Mouse (Mus musculus) forebrain, embryonic 14.5 days (tissue): ENCODE data around the gene Onecut1. TPM values are rescaled to one million over a fixed set of nuclear protein-coding genes. Genes with fewer than 3 reads are reported as not detected.

Source experiments
- ATAC-seq: fragments of 200-750 bp; cut with Nextera tagmentation; 2 replicates; pipeline ENCODE4 v1.8.0; 2017; ENCODE audit warnings: mild to moderate bottlenecking, moderate library complexity
- DNase-seq: peaks from one replicate; pipeline ENCODE4 v3.0.0-alpha.2; 2015; ENCODE audit warnings: low spot score
- H3K27ac ChIP-seq: fragments of 300-500 bp; sonication (generic); 2 replicates; pipeline ENCODE4 v1.5.1; 2014; ENCODE audit warnings: low read depth, mild to moderate bottlenecking, control low read depth, low read length, moderate library complexity
- H3K27me3 ChIP-seq: fragments of 300-500 bp; sonication (generic); replicated peaks from 2 replicates; pipeline ENCODE4 v1.6.1; 2014; ENCODE audit warnings: low read length, control low read depth, mixed read lengths; ENCODE audit not compliant: control insufficient read depth, insufficient read depth
- H3K36me3 ChIP-seq: fragments of 300-500 bp; sonication (generic); 2 replicates; pipeline ENCODE4 v1.6.1; 2014; ENCODE audit warnings: low read length, control low read depth; ENCODE audit not compliant: control insufficient read depth, insufficient read depth
- H3K4me1 ChIP-seq: fragments of 300-500 bp; sonication (generic); 2 replicates; pipeline ENCODE4 v1.6.1; 2014; ENCODE audit warnings: antibody characterized with exemption, low read length, control low read depth; ENCODE audit not compliant: control insufficient read depth, insufficient read depth
- H3K4me2 ChIP-seq: fragments of 300-500 bp; sonication (generic); 2 replicates; pipeline ENCODE4 v1.6.1; 2014; ENCODE audit warnings: mild to moderate bottlenecking, control low read depth, low read length
- H3K4me3 ChIP-seq: fragments of 300-500 bp; sonication (generic); 2 replicates; pipeline ENCODE4 v1.5.1; 2014; ENCODE audit warnings: low read depth, low read length, control low read depth
- H3K9ac ChIP-seq: fragments of 300-500 bp; sonication (generic); 2 replicates; pipeline ENCODE4 v1.6.1; 2014; ENCODE audit warnings: mild to moderate bottlenecking, low read length, control low read depth, moderate library complexity
- H3K9me3 ChIP-seq: fragments of 300-500 bp; sonication (generic); replicated peaks from 2 replicates; pipeline ENCODE4 v1.6.1; 2016; ENCODE audit warnings: low read length, control low read depth, mixed read lengths; ENCODE audit not compliant: control insufficient read depth
- WGBS: fragments of 180-500 bp; shearing (Covaris S2); extraction: QIAGEN DNeasy Blood & Tissue Kit; methylation state at CpG from one replicate; pipeline ENCODE4 v1.1.7; 2014; 5-methylcytosine and 5-hydroxymethylcytosine counted together
- polyA plus RNA-seq: library from polyadenylated mRNA; unstranded; fragments of >200 nt; fragmentation: Nextera tagmentation; extraction: Ambion mirVana; gene quantifications from 2 replicates; pipeline ENCODE4 v1.2.1, GENCODE M21; 2014

Onecut1 gene
- polyA plus RNA-seq, 1 experiment from 2014 or later, result 0.55 TPM

DNA sequence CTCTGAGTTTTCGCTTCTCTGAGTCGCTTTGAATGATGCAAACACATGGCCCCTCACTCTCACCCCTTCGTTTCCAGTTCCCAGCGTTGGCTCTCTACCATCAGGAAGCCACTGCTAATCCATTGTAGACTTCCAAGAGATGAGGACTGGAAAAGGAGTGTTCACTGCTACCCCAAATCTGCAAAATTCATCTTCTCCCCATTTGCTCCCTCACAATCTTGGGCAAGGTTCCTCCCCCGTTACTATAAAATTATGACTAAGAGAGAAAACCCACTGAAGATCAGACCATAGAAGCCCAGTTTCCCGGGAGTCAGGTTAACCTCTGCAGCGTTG is 4.2 kb upstream of the Onecut1 start:
- no peak overlapping the region for H3K27ac ChIP-seq
- peaks cover 96% of the 10 kb centered on the region for H3K27me3 ChIP-seq
- H3K36me3 ChIP-seq, result no peaks in the 10 kb centered on the region
- 1% methylated on average over 7 of the region's 7 CpGs for WGBS
- no peak overlapping the region for H3K4me2 ChIP-seq
- no peak overlapping the region for H3K9ac ChIP-seq
- H3K4me3 ChIP-seq, result no peak overlapping the region
- no peaks in the 10 kb centered on the region for H3K9me3 ChIP-seq
- DNase-seq (no peak), ATAC-seq (no peak)
- H3K4me1 ChIP-seq, result peaks cover 6% of the 10 kb centered on the region

DNA sequence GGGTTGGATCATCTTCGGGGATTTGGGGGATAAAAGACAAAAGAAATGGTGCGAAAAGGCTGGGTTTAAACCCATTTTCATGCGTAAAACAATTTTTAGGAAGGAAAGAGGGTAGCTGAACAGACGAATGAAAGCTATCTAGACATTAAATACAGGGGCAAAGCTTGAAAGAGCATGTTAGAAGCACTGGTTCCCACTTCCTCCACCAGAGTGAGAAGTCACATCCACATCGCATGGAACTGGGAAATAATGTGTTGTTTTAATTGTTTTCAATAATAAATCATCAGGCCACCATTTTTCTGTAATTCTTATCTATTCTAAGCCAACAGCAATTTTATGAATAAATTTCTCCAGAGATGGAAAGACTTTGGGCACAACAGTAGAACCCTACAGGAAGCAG is 3.6 kb upstream of the Onecut1 start:
- no peaks in the 10 kb centered on the region for H3K9me3 ChIP-seq
- 4% methylated on average over 5 of the region's 5 CpGs for WGBS
- no peak overlapping the region for H3K27ac ChIP-seq
- H3K9ac ChIP-seq, result no peak overlapping the region
- peaks cover 7% of the 10 kb centered on the region for H3K4me1 ChIP-seq
- DNase-seq, result no peak
- no peak overlapping the region for H3K4me3 ChIP-seq
- H3K36me3 ChIP-seq, result no peaks in the 10 kb centered on the region
- no peak overlapping the region for H3K4me2 ChIP-seq
- peaks cover 97% of the 10 kb centered on the region for H3K27me3 ChIP-seq
- ATAC-seq, result no peak

DNA sequence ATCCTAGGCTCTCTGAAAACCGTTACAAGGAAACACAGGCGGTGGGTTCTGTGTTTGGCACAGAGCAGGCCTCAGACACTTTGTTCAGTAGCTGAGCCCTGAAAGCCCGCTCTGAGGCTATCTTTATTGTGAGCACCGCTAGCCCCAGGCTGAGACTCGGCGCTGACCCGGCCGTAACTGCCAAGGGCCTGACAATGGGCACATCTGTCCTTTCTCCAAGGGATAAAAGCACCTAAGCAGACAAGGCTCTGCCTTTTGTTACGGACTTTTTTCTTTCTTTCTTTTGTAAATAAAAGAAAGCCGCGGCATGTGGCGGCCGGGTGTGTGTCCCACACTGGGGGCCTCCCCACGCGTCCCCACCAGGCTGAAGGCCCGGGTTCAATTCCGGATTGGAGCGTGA is 1.3 kb upstream of the Onecut1 start:
- no peak overlapping the region for H3K4me3 ChIP-seq

DNA sequence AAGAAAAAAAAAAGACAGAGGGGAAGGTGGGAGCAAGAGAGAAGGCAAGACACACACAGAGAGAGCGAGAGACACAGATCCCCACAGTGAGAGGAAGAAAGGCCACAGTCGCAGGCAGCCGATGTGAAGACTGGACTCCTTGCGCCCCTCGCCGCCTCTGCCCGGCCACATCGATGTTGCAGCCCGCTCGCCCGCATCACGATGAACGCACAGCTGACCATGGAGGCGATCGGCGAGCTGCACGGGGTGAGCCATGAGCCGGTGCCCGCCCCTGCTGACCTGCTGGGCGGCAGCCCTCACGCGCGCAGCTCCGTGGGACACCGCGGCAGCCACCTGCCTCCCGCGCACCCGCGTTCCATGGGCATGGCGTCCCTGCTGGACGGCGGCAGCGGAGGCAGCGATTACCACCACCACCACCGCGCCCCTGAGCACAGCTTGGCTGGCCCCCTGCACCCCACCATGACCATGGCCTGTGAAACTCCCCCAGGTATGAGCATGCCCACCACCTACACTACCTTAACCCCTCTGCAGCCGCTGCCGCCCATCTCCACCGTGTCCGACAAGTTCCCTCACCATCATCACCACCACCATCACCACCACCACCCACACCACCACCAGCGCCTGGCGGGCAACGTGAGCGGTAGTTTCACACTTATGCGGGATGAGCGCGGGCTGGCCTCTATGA is 517 bp downstream of the Onecut1 start:
- Histone ChIP-seq H3K36me3 (no peaks in the 10 kb centered on the region), H3K9ac (peak overlapping the region; percentile 61), H3K27ac (no peak overlapping the region), H3K4me1 (peaks cover 9% of the 10 kb centered on the region), H3K27me3 (peaks cover 99% of the 10 kb centered on the region), H3K9me3 (no peaks in the 10 kb centered on the region), H3K4me3 (peak overlapping the region; percentile 44), H3K4me2 (peak overlapping the region; percentile 94)
- under 1% methylated on average over 45 of the region's 48 CpGs for WGBS
- DNase-seq (no peak), ATAC-seq (peak; percentile 29)

More for the DNA sequence above, 1.3 kb upstream of the Onecut1 start:
- Histone ChIP-seq H3K27me3 (peaks cover 99% of the 10 kb centered on the region), H3K36me3 (no peaks in the 10 kb centered on the region), H3K4me1 (peaks cover 9% of the 10 kb centered on the region), H3K27ac (no peak overlapping the region), H3K9ac (no peak overlapping the region), H3K9me3 (no peaks in the 10 kb centered on the region), H3K4me2 (peak overlapping the region; percentile 12; the same call in 1 of the 2 replicates)
- ATAC-seq (no peak), DNase-seq (no peak)
- 3% methylated on average over 18 of the region's 18 CpGs for WGBS

DNA sequence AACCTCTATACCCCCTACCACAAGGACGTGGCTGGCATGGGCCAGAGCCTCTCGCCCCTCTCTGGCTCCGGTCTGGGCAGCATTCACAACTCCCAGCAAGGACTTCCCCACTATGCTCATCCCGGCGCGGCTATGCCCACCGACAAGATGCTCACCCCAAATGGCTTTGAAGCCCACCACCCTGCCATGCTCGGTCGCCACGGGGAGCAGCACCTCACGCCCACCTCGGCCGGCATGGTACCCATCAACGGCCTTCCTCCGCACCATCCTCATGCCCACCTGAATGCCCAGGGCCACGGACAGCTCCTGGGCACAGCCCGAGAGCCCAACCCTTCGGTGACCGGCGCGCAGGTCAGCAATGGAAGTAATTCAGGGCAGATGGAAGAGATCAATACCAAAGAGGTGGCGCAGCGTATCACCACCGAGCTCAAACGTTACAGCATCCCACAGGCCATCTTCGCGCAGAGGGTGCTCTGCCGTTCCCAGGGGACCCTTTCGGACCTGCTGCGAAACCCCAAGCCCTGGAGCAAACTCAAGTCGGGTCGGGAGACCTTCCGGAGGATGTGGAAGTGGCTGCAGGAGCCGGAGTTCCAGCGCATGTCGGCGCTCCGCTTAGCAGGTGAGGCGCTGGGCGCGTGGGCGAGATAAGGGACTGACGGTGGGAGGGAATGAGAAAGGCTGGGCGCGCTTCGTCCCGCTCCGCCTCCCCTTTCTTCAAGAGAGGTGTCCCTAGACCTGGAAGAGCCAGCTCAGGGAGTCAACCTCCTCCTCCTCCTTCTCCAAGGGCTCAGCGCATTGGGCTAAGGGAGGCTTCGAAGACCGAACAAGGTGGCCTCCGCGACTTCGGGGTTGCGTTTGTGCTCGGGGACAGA is 1.3 kb downstream of the Onecut1 start:
- H3K4me1 ChIP-seq, result peaks cover 9% of the 10 kb centered on the region

DNA sequence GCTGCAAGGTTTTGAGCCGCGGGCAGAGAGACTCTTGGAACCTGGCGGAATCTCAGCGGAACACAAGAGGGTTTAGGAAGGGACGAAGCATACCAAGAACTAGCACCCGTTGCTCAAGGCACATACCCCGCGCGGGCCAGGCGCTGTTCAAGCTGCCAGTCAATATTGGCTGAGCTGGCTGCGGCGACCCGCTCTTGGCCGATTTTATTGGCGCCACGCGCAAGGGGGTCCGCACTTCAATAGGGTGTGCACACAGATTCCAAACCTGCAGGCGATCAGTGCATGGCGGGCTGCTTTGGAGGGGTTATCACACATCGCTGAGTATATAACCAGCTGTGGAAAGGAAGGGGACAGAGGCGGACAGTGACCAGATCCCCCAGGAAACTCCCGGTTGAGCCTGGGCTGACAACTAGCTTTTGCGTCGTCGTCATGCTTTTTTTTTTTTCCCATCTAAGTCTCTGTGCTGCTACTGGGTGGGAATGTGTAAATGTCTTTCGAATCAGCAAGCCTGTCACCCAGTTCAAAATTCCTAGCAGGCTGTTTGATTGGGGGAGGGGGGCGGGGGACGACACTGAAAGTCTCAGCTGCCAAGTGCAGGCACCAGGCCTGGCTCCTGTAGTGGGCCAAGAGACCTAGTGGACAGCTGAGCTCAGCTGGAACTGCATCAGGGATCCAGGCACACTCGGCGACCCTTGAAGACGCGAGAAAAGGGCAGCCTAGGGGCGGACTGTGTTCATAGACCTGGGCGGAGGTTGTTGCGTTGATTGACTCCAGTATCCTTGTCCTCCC is 2.1 kb downstream of the Onecut1 start:
- DNase-seq, result no peak
- H3K9ac ChIP-seq, result peak overlapping the region; percentile 37
- ATAC-seq, result no peak
- H3K9me3 ChIP-seq, result no peaks in the 10 kb centered on the region
- WGBS, result under 1% methylated on average over 36 of the region's 36 CpGs
- peak overlapping the region; percentile 44 for H3K4me3 ChIP-seq
- H3K27ac ChIP-seq, result no peak overlapping the region
- no peaks in the 10 kb centered on the region for H3K36me3 ChIP-seq
- peaks cover 98% of the 10 kb centered on the region for H3K27me3 ChIP-seq
- H3K4me2 ChIP-seq, result peak overlapping the region; percentile 94
- peaks cover 9% of the 10 kb centered on the region for H3K4me1 ChIP-seq

More for the DNA sequence above, 1.3 kb downstream of the Onecut1 start:
- DNase-seq, result no peak
- 1% methylated on average over 55 of the region's 56 CpGs for WGBS
- no peaks in the 10 kb centered on the region for H3K9me3 ChIP-seq
- H3K27me3 ChIP-seq, result peaks cover 99% of the 10 kb centered on the region
- peak overlapping the region; percentile 44 for H3K4me3 ChIP-seq
- H3K4me2 ChIP-seq, result peak overlapping the region; percentile 94
- no peak overlapping the region for H3K27ac ChIP-seq
- peak overlapping the region; percentile 61 for H3K9ac ChIP-seq
- no peak for ATAC-seq
- no peaks in the 10 kb centered on the region for H3K36me3 ChIP-seq

DNA sequence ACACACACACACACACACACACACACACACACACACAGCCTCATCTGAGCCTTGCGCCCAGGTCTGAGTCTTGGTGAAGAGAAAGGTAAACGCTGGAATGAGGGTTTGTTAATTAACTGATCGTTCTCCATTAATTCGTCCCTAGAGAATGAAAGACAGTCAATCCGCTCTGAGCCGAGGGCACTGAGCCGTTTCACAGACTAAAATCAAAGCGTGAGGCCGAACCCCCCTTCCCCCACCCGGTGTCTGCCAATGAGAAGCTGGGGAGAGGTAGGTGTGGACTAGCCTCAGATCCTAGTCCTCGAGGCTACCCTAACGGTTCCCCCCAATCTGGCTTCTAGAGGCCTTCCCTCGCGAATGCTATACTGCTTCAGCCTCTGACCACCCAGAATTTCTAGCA is 2.8 kb downstream of the Onecut1 start:
- no peak overlapping the region for H3K4me3 ChIP-seq
- H3K9ac ChIP-seq, result no peak overlapping the region
- no peak for DNase-seq
- no peak overlapping the region for H3K27ac ChIP-seq
- peaks cover 97% of the 10 kb centered on the region for H3K27me3 ChIP-seq
- H3K36me3 ChIP-seq, result no peaks in the 10 kb centered on the region
- H3K4me1 ChIP-seq, result peaks cover 9% of the 10 kb centered on the region
- H3K9me3 ChIP-seq, result no peaks in the 10 kb centered on the region
- WGBS, result 1% methylated on average over 14 of the region's 14 CpGs
- peak overlapping the region; percentile 94; the same call in 1 of the 2 replicates for H3K4me2 ChIP-seq
- no peak for ATAC-seq

DNA sequence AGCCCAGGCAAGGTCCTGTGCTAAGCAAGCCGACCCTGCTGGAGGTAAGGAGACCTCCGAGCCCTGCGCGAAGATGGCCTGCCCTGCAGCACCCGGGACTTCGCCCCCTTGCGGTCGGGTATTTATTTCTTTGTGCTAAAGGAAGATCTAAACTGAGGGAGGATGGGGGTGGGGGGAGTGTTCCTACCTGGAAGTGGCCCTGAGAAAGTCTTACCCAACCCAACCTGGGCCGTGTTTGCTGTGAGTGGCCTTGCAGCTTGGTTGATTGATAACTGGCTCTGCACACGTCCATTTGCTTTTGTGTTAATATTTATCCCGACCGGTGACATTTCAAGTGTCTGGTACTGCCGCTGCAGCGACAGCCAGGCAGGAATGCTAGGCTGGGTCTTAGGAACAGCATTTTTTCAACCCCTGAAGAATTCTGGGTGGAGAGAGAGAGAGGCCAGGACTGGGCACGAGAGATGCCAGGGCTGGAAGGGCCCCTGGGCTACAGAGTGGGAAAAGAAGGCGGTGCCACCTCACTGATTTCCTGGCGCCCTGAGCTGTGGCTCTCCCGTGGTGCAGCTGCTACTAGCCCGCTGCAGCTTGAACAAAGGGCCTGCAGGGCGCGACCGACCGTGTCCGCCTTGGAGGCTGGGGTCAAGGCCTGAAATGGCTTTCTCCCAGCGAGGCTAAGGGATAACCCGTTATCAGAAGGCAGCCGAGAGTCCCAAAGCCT is 5.0 kb downstream of the Onecut1 start:
- H3K4me1 ChIP-seq, result peaks cover 9% of the 10 kb centered on the region
- H3K36me3 ChIP-seq, result no peaks in the 10 kb centered on the region
- H3K9ac ChIP-seq, result no peak overlapping the region
- ATAC-seq, result no peak
- 4% methylated on average over 27 of the region's 27 CpGs for WGBS
- H3K4me2 ChIP-seq, result no peak overlapping the region
- no peaks in the 10 kb centered on the region for H3K9me3 ChIP-seq
- H3K27ac ChIP-seq, result no peak overlapping the region; the same call in 1 of the 2 replicates
- no peak overlapping the region for H3K4me3 ChIP-seq
- DNase-seq, result no peak
- peaks cover 86% of the 10 kb centered on the region for H3K27me3 ChIP-seq
